Mouse (Mus musculus) small intestine, adult 2 months (tissue): ENCODE results near the gene Rps15.

Source experiments
- CTCF ChIP-seq: fragments of 200-500 bp; IDR thresholded peaks from 2 replicates; pipeline ENCODE4 v1.5.1; 2012; ENCODE audit warnings: low read depth, mild to moderate bottlenecking, control low read depth, inconsistent platforms, low read length, moderate library complexity, mixed read lengths; ENCODE audit not compliant: insufficient replicate concordance, insufficient read length; ENCODE audit errors: extremely low read depth
- POLR2A ChIP-seq: fragments of 200-500 bp; IDR thresholded peaks from 2 replicates; pipeline ENCODE4 v1.6.1; 2012; ENCODE audit warnings: low read depth, mild to moderate bottlenecking, control low read depth, inconsistent platforms, low read length, moderate library complexity

DNA sequence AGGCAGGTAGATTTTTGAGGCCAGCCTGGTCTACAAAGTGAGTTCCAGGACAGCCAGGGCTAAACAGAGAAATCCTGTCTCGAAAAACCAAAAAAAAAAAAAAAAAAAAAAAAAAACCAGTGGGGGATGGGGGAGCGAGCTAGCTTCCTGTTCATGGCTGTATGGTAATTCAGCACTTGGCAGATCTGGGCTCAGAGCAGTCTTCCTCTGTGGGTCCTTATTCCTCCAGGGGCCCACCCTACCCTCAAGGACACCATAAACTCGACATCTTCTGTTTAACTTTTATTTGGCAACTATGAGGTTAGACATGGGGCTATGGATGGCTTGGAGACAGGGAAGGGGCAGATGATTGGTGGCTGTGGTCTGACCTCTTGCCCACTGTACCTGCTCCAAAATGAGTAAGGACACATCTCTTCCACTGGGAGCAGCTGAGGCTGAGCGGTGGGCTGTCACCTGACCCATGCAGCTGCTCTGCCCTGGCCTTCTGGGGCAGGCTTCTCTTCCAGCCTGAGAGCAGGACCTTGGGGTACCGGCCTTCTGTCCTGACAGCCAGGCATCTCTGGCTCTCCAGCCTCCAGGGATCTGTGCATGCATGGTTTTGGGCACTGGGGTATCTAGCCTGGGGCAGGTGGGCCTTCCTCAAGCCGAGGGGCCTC, 28.9 kb downstream of the Rps15 start:
- no peak for TF ChIP-seq POLR2A
- no peak for TF ChIP-seq CTCF
